Mouse (Mus musculus): Measurements from ENCODE around the gene Pdzrn4. TPM values are rescaled to one million over a fixed set of nuclear protein-coding genes. Genes with fewer than 3 reads are reported as not detected.

The Pdzrn4 gene
- polyA plus RNA-seq, 1 experiment from 2014 or later: not detected

DNA sequence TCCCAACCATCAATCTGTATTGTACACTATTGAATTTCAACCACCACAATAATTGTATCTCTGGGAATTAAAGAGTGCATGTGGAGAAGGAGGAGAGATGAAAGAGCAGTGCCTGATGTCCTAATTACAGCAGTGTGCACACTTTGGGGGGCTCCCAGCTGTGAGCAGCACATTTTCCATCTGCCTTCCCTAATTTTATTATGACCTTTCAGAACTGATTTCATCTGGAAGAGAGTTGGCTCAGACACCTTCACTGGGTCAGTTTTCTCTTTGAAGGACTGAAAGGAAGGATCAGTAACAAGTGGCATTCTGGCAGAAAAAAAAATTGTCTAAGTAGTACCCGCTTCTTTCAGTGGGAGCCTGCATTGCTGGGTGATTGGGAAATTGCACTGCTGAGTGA lies 119.0 kb downstream of the Pdzrn4 start:
- H3K36me3 ChIP-seq (replicated peaks; ENCODE audit: insufficient read depth, low read length): no peaks in the 10 kb centered on the region
- no peak overlapping the region for H3K27ac ChIP-seq (ENCODE audit: low read depth)
- no peak overlapping the region for H3K9ac ChIP-seq (replicated peaks)
- no peak overlapping the region for H3K4me3 ChIP-seq (ENCODE audit: low read depth, low read length)
- no peak for ATAC-seq
- H3K4me1 ChIP-seq (ENCODE audit: insufficient read depth): no peaks in the 10 kb centered on the region
- no peak overlapping the region for H3K4me2 ChIP-seq (ENCODE audit: low read depth, low read length)
- 84% methylated on average over 1 of the region's 1 CpGs for WGBS (ENCODE audit: insufficient replicate concordance)
- H3K9me3 ChIP-seq (ENCODE audit: low read length): no peaks in the 10 kb centered on the region
- no peak for DNase-seq
- no peak for TF ChIP-seq CTCF (IDR thresholded peaks at IDR 0.05; ENCODE audit: low read depth)
- TF ChIP-seq EP300 (IDR thresholded peaks at IDR 0.05; ENCODE audit: low read depth): no peak
- no peaks in the 10 kb centered on the region for H3K27me3 ChIP-seq (ENCODE audit: insufficient read depth, low read length)

DNA sequence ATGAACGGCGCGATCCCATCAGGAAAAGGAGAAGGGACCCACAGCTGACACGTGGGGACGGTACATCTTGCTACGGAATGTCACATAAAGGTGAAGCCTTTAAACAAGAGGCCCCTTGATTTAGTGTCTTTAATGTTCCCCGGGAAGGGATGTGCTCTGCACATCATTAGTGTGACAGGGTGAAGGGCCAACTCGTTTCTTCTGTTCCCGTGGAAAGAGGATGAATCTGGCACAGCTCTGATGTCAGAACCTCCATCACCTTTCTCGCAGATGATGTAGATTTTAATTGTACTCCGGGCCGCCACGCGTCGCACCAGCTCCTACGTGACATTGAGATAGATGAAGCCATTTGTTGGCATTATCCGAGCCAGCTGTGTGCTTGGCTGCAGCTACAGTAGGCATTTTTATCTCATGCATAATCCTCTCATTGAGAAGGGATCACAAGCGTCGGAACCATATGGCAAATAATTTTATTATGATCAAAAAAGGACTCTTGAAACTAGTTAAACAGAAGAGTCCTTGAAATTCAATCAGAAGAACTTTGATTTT lies 124.1 kb downstream of the Pdzrn4 start:
- Histone ChIP-seq H3K27me3 (ENCODE audit: insufficient read depth, low read length) (no peaks in the 10 kb centered on the region), H3K4me1 (ENCODE audit: insufficient read depth) (no peaks in the 10 kb centered on the region), H3K36me3 (replicated peaks; ENCODE audit: insufficient read depth, low read length) (no peaks in the 10 kb centered on the region), H3K9me3 (ENCODE audit: low read length) (no peaks in the 10 kb centered on the region), H3K27ac (ENCODE audit: low read depth) (no peak overlapping the region), H3K9ac (replicated peaks) (no peak overlapping the region), H3K4me2 (ENCODE audit: low read depth, low read length) (no peak overlapping the region), H3K4me3 (ENCODE audit: low read depth, low read length) (no peak overlapping the region)
- ATAC-seq (no peak), DNase-seq (no peak)
- TF ChIP-seq CTCF (IDR thresholded peaks at IDR 0.05; ENCODE audit: low read depth): no peak
- WGBS (ENCODE audit: insufficient replicate concordance): 72% methylated on average over 19 of the region's 19 CpGs

DNA sequence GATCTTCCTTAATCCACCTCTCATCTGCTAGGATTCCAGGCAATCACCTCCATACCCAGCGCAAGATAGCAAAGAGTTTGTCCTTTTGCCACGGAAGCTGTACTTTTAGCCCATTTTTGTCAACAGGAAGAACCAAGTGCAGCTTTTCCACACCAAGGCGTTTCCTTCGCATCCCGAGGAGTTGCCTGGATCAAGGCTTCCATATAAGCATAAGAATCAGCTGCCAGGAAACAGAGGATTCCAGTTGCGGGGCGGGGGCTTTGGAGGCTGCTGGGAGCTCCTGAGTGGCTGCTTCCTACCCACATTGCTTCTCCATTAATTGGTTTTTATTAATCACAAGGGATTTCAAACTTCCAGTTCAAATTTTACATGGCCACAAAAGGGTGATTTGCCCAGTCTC lies 125.0 kb downstream of the Pdzrn4 start:
- DNase-seq (no peak), ATAC-seq (no peak)
- WGBS (ENCODE audit: insufficient replicate concordance): 21% methylated on average over 7 of the region's 7 CpGs
- H3K9me3 ChIP-seq (ENCODE audit: low read length): no peaks in the 10 kb centered on the region
- H3K4me3 ChIP-seq (ENCODE audit: low read depth, low read length): no peak overlapping the region
- TF ChIP-seq EP300 (IDR thresholded peaks at IDR 0.05; ENCODE audit: low read depth): no peak
- TF ChIP-seq CTCF (IDR thresholded peaks at IDR 0.05; ENCODE audit: low read depth): no peak
- H3K27ac ChIP-seq (ENCODE audit: low read depth): no peak overlapping the region
- H3K27me3 ChIP-seq (ENCODE audit: insufficient read depth, low read length): no peaks in the 10 kb centered on the region
- H3K9ac ChIP-seq (replicated peaks): no peak overlapping the region
- no peaks in the 10 kb centered on the region for H3K4me1 ChIP-seq (ENCODE audit: insufficient read depth)
- H3K4me2 ChIP-seq (ENCODE audit: low read depth, low read length): no peak overlapping the region
- H3K36me3 ChIP-seq (replicated peaks; ENCODE audit: insufficient read depth, low read length): no peaks in the 10 kb centered on the region

DNA sequence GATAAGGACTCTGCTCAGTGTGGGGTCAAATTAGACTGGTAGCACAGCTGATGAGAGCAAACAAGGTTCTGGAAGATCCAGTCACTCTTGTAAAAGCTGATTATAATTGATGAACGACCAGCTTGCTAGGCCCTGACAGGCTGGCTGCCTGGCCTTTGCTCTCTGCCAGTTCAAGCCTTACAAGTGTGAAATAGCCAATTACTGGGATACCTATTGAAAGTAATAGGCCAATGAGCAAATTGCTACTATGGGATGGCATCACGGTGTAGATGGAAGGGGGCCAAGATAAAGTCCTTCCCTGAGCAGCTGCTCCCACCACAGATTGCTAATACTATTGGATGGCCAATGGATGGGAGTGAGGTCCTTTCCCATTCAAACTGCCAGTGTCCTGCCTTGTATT lies 128.2 kb downstream of the Pdzrn4 start:
- no peaks in the 10 kb centered on the region for H3K27me3 ChIP-seq (ENCODE audit: insufficient read depth, low read length)
- no peaks in the 10 kb centered on the region for H3K4me1 ChIP-seq (ENCODE audit: insufficient read depth)
- no peak overlapping the region for H3K27ac ChIP-seq (ENCODE audit: low read depth)
- ATAC-seq: no peak
- no peak overlapping the region for H3K4me2 ChIP-seq (ENCODE audit: low read depth, low read length)
- no peaks in the 10 kb centered on the region for H3K36me3 ChIP-seq (replicated peaks; ENCODE audit: insufficient read depth, low read length)
- H3K9ac ChIP-seq (replicated peaks): no peak overlapping the region
- WGBS (ENCODE audit: insufficient replicate concordance): 28% methylated on average over 2 of the region's 2 CpGs
- DNase-seq: no peak
- TF ChIP-seq CTCF (IDR thresholded peaks at IDR 0.05; ENCODE audit: low read depth): no peak
- TF ChIP-seq EP300 (IDR thresholded peaks at IDR 0.05; ENCODE audit: low read depth): no peak
- H3K9me3 ChIP-seq (ENCODE audit: low read length): no peaks in the 10 kb centered on the region
- no peak overlapping the region for H3K4me3 ChIP-seq (ENCODE audit: low read depth, low read length)

GRCm38 (mm10) chr15:92525416-92525815 lies 128.7 kb downstream of the Pdzrn4 start:
- no peaks in the 10 kb centered on the region for H3K9me3 ChIP-seq (ENCODE audit: low read length)
- TF ChIP-seq CTCF (IDR thresholded peaks at IDR 0.05; ENCODE audit: low read depth) (no peak), EP300 (IDR thresholded peaks at IDR 0.05; ENCODE audit: low read depth) (no peak)
- ATAC-seq: no peak
- DNase-seq: no peak
- H3K9ac ChIP-seq (replicated peaks): no peak overlapping the region
- H3K27me3 ChIP-seq (ENCODE audit: insufficient read depth, low read length): no peaks in the 10 kb centered on the region
- H3K4me1 ChIP-seq (ENCODE audit: insufficient read depth): no peaks in the 10 kb centered on the region
- 78% methylated on average over 9 of the region's 9 CpGs for WGBS (ENCODE audit: insufficient replicate concordance)
- H3K36me3 ChIP-seq (replicated peaks; ENCODE audit: insufficient read depth, low read length): no peaks in the 10 kb centered on the region
- no peak overlapping the region for H3K27ac ChIP-seq (ENCODE audit: low read depth)
- H3K4me3 ChIP-seq (ENCODE audit: low read depth, low read length): no peak overlapping the region
- no peak overlapping the region for H3K4me2 ChIP-seq (ENCODE audit: low read depth, low read length)

DNA sequence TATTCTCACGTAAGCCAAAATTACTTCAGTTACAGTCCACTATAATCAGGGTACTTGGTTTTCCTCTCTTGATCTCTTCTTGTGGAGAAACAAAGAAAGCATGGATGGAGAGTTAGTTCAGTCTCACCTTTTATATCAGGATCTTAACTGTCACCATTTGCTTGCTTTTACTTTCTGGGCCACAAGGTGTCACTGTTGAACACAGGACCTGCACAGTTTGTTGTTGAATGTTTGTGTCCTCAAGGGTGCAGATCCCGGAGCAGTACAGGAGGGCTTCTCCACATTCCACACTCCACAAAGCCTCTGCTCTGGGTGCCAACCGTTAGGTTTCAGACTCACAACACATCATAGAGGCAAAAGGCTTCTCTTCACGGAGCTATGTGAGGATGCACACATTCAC lies 130.1 kb downstream of the Pdzrn4 start:
- Histone ChIP-seq H3K4me3 (ENCODE audit: low read depth, low read length) (no peak overlapping the region), H3K4me1 (ENCODE audit: insufficient read depth) (no peaks in the 10 kb centered on the region), H3K36me3 (replicated peaks; ENCODE audit: insufficient read depth, low read length) (no peaks in the 10 kb centered on the region), H3K27me3 (ENCODE audit: insufficient read depth, low read length) (no peaks in the 10 kb centered on the region), H3K27ac (ENCODE audit: low read depth) (no peak overlapping the region), H3K9me3 (ENCODE audit: low read length) (no peaks in the 10 kb centered on the region), H3K4me2 (ENCODE audit: low read depth, low read length) (no peak overlapping the region), H3K9ac (replicated peaks) (no peak overlapping the region)
- WGBS (ENCODE audit: insufficient replicate concordance): 64% methylated on average over 4 of the region's 4 CpGs
- ATAC-seq: no peak
- TF ChIP-seq CTCF (IDR thresholded peaks at IDR 0.05; ENCODE audit: low read depth) (peak; percentile 60), EP300 (IDR thresholded peaks at IDR 0.05; ENCODE audit: low read depth) (no peak)
- no peak for DNase-seq

DNA sequence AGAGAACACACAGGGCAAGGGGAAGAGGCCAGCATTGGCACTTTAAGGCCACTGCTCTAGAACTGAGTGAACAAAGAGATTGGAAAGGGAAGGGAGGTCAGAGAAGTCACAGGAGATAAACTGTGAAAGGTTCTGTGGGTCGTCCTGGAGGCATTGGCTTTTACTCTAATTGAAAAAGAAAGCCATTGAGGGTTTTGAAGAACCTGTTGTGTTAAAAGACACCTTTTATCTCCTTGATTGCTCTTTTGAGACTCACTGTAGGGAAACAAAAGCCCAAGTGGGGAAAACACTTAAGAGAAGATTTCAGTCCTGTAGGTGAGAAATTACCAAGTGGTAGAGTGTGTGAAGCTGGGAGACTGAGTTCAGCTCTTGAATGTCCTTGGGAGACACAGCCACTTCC lies 146.6 kb downstream of the Pdzrn4 start:
- Histone ChIP-seq H3K4me2 (ENCODE audit: low read depth, low read length) (no peak overlapping the region), H3K27ac (ENCODE audit: low read depth) (no peak overlapping the region), H3K27me3 (ENCODE audit: insufficient read depth, low read length) (no peaks in the 10 kb centered on the region), H3K4me1 (ENCODE audit: insufficient read depth) (no peaks in the 10 kb centered on the region), H3K4me3 (ENCODE audit: low read depth, low read length) (no peak overlapping the region), H3K9me3 (ENCODE audit: low read length) (no peaks in the 10 kb centered on the region), H3K9ac (replicated peaks) (no peak overlapping the region), H3K36me3 (replicated peaks; ENCODE audit: insufficient read depth, low read length) (no peaks in the 10 kb centered on the region)
- TF ChIP-seq EP300 (IDR thresholded peaks at IDR 0.05; ENCODE audit: low read depth): no peak
- no peak for TF ChIP-seq CTCF (IDR thresholded peaks at IDR 0.05; ENCODE audit: low read depth)
- ATAC-seq (no peak), DNase-seq (no peak)
- 27% methylated on average over 1 of the region's 1 CpGs for WGBS (ENCODE audit: insufficient replicate concordance)
